Mouse (Mus musculus) heart, postnatal 0 days (tissue): ENCODE data around the gene Mllt6.

ENCODE experiments used
- CTCF ChIP-seq: IDR thresholded peaks from 2 replicates; pipeline ENCODE4 v1.5.1; 2016; ENCODE audit warnings: antibody characterized with exemption, control low read depth, low read depth
- EP300 ChIP-seq: IDR thresholded peaks from 2 replicates; pipeline ENCODE4 v1.6.1; 2016; ENCODE audit warnings: antibody characterized with exemption, low read depth

- TF ChIP-seq EP300: no peak
- no peak for TF ChIP-seq CTCF
Measured at GRCm38 (mm10) chr11:97631500-97631899, 31.7 kb upstream of the Mllt6 start.
